Mouse (Mus musculus): Measurements from ENCODE around the gene Hils1. TPM values are rescaled to one million over a fixed set of nuclear protein-coding genes. Genes with fewer than 3 reads are reported as not detected.

The Hils1 gene
- total RNA-seq, 2 experiments from 2014 or later = not detected

Other genes with a start within 250 kb of the Hils1 start
- not detected in 2 replicates for gene Cdc34b, start 225.8 kb upstream of the Hils1 start, total RNA-seq (2015; ENCODE audit: low replicate concordance)
- gene Cdc34b, start 225.8 kb upstream of the Hils1 start, total RNA-seq (2017; ENCODE audit: low replicate concordance) = not detected in 2 replicates
- gene Tmem92, start 184.9 kb upstream of the Hils1 start, total RNA-seq (2015; ENCODE audit: low replicate concordance) = not detected in 2 replicates
- gene Tmem92, start 184.9 kb upstream of the Hils1 start, total RNA-seq (2017; ENCODE audit: low replicate concordance) = not detected in 2 replicates
- gene Col1a1, start 31.4 kb upstream of the Hils1 start, total RNA-seq (2015; ENCODE audit: low replicate concordance) = 0.21 TPM in 1 of 2 replicates, not detected in the other
- gene Col1a1, start 31.4 kb upstream of the Hils1 start, total RNA-seq (2017; ENCODE audit: low replicate concordance) = 0.68 TPM in 1 of 2 replicates, not detected in the other
- not detected in 2 replicates for gene Sgca, start 8.7 kb downstream of the Hils1 start, total RNA-seq (2015; ENCODE audit: low replicate concordance)
- not detected in 2 replicates for gene Sgca, start 8.7 kb downstream of the Hils1 start, total RNA-seq (2017; ENCODE audit: low replicate concordance)
- gene Ppp1r9b, start 23.4 kb downstream of the Hils1 start, total RNA-seq (2015; ENCODE audit: low replicate concordance) = 21.9 and 30.7 TPM in 2 replicates
- gene Ppp1r9b, start 23.4 kb downstream of the Hils1 start, total RNA-seq (2017; ENCODE audit: low replicate concordance) = 41.1 and 45.2 TPM in 2 replicates
- 22.1 and 25.9 TPM in 2 replicates for gene Samd14, start 42.3 kb downstream of the Hils1 start, total RNA-seq (2015; ENCODE audit: low replicate concordance)
- 32.0 and 47.1 TPM in 2 replicates for gene Samd14, start 42.3 kb downstream of the Hils1 start, total RNA-seq (2017; ENCODE audit: low replicate concordance)
- 1.3 and 7.9 TPM in 2 replicates for gene Pdk2, start 73.8 kb downstream of the Hils1 start, total RNA-seq (2015; ENCODE audit: low replicate concordance)
- gene Pdk2, start 73.8 kb downstream of the Hils1 start, total RNA-seq (2017; ENCODE audit: low replicate concordance) = 0.60 and 5.6 TPM in 2 replicates
- not detected in 2 replicates for gene Itga3, start 109.2 kb downstream of the Hils1 start, total RNA-seq (2015; ENCODE audit: low replicate concordance)
- gene Itga3, start 109.2 kb downstream of the Hils1 start, total RNA-seq (2017; ENCODE audit: low replicate concordance) = not detected in 2 replicates
- not detected in 2 replicates for gene Dlx3, start 152.5 kb downstream of the Hils1 start, total RNA-seq (2015; ENCODE audit: low replicate concordance)
- not detected in 2 replicates for gene Dlx3, start 152.5 kb downstream of the Hils1 start, total RNA-seq (2017; ENCODE audit: low replicate concordance)
- gene Dlx4, start 178.7 kb downstream of the Hils1 start, total RNA-seq (2015; ENCODE audit: low replicate concordance) = not detected in 2 replicates
- gene Dlx4, start 178.7 kb downstream of the Hils1 start, total RNA-seq (2017; ENCODE audit: low replicate concordance) = 0.70 TPM in 1 of 2 replicates, not detected in the other